Mouse (Mus musculus): ENCODE measurements around the gene Gm20905. TPM values are rescaled to one million over a fixed set of nuclear protein-coding genes. Genes with fewer than 3 reads are reported as not detected.
"Not testable (repeated sequence)": the region's sequence is repeated elsewhere in the genome, so short reads cannot be mapped to it uniquely, and the experiment has no call there.

Gene Gm20905
- not detected in 2 replicates for polyA plus RNA-seq (2015; fragmentation: Nextera tagmentation; extraction: Ambion mirVana)

DNA sequence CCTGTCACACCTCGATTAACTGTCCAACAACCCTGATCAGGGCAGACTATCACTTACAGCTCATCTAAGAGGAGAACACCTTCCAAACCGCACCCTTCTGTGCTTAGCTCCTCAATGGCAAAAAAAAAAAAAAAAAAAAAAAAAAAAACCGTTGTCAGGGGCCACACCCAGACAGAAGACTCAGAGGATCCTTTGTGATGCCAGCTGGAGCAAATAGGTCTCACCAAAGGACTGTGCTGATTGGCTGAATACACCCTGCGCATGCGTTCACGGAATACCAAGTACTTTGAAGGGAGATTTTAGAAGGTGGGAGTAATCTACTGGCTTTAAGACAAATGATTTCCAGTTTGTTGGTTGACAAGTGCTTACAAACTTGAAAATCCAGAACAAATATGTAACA lies at the start of gene Gm20905:
Gm20905 (minus strand) TSS at position 101 of the 400 bp plus-strand sequence.
- not testable (repeated sequence) for H3K4me3 ChIP-seq (replicated peaks; ENCODE audit: low read length); H3K27ac ChIP-seq (ENCODE audit: low read length); H3K9ac ChIP-seq (replicated peaks; ENCODE audit: low read depth, low read length); ATAC-seq; H3K27me3 ChIP-seq (replicated peaks; ENCODE audit: control insufficient read depth, insufficient read depth, low read length); H3K4me2 ChIP-seq (ENCODE audit: low read length); H3K9me3 ChIP-seq (ENCODE audit: control insufficient read depth, low read length); H3K4me1 ChIP-seq (replicated peaks; ENCODE audit: control insufficient read depth, insufficient read depth, low read length); H3K36me3 ChIP-seq (ENCODE audit: control insufficient read depth, insufficient read depth)
- WGBS: no CpG with 5 or more reads among the region's 6 CpGs

All from forebrain, embryonic 16.5 days (tissue).